Mouse (Mus musculus) thymus, postnatal 14 days (tissue): ENCODE measurements around the gene Cx3cl1.
A peak's percentile ranks its signal among the peaks of the same experiment; 100 is the strongest.

ENCODE experiments used
- DNase-seq: peaks from one replicate; pipeline ENCODE4 v3.0.0; 2021

Cx3cl1 gene

DNA sequence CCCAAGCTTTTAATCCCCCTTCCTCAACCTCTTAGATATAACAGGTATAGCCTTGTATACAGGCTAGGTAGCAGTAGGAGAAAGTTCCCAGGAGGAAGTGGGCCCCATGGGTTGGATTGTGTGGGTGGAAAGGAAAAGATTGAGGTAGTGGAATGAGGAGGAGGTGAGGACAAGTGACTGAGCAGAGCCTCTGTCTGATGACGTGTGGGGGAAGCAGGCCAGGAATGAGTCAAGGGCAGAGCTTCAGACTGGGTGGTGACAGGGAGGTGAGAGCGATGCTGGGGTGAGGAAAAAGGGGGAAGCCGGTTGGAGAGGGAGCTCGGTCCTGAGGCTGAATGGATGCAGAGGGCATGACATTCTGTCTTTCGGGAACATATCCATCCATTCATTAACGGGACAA lies 31.7 kb downstream of the Cx3cl1 start:
- no peak for DNase-seq

DNA sequence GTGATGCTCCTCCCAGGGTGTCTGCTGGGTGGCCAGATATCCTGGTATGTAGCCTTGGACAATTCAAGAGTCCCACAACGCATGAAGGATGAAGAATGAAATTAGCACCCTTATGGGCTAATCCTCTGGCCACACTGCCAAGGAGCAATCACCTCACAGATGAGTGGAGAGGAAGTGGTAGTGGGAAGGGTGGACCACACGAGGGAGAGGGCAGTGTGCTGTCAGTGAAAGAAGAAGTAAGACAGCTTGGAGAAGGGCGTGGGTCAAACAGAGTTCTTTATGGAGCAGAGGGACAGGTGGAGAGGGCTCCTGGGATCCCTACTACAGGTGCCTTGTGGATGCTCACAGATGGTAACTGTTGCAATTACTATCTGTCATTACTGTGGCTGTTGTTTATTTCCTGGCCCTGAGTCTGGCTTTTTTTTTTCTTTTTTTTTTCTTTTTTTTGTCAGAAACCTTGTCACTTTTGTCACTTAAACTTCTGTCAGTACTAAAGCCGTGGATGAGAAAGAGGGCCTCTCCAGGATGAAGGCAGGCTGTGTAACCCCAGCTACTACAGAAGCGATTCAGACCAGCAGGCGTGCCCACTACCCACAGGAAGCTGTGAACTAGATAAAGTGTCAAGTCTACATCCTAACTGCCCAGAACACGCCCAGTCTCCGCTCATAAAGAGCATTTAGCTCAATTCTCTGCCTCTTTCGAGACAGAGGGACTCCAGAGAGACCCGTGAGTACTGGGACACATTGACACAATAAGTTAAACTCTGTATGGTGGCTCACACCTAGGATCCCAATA lies 32.9 kb downstream of the Cx3cl1 start:
- DNase-seq, result no peak

DNA sequence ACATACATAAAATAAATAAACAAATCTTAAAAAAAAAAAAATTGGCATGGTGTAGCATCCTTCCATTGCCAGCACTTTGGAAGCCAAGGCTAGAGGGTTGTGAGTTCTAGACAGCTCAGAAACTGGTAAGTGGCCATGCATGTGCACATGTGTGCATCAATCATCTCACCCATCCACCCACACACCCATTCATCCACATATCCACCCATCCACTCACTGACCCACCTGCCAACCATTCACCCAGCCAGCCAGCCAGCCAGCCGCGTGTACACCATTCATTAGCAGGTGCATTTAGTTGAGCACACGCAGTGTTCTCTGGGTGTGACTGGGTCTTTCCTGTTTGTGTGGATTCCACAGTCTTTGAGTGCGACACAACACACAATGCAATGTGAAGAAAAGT lies 34.0 kb downstream of the Cx3cl1 start:
- no peak for DNase-seq

- DNase-seq, result no peak
Measured at GRCm38 (mm10) chr8:94807506-94807905, 35.7 kb downstream of the Cx3cl1 start.

GRCm38 (mm10) chr8:94808372-94808771 lies 36.6 kb downstream of the Cx3cl1 start:
- DNase-seq, result no peak

DNA sequence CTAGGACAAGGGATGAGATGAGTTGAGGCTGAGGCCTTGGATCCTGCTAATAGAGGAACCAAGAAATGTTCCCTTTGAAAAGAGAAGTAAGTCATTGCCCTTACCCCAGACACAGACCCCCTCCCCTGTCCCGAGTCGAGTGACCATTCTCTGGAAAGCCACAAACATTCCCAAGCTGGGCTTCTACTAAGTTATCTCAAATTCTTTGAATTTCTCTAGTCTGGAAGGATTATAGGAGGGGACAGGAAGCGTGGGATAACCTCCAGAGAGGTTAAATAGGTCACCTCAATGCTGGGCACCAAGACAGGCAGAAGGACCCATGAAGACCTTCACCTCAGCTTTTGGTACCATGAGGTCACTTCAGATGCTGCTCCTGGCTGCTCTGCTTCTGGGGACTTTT lies 38.3 kb downstream of the Cx3cl1 start, which contains the start of gene Ccl17:
TSS of gene Ccl17 (plus strand) at position 301 of the 400 bp plus-strand sequence.
- no peak for DNase-seq

- DNase-seq, result no peak
Measured at GRCm38 (mm10) chr8:94810855-94811254, 39.0 kb downstream of the Cx3cl1 start.

GRCm38 (mm10) chr8:94811654-94812053 lies 39.8 kb downstream of the Cx3cl1 start:
- DNase-seq, result no peak

- peak; percentile 76 for DNase-seq
Measured at GRCm38 (mm10) chr8:94812645-94813098, 40.9 kb downstream of the Cx3cl1 start.

DNA sequence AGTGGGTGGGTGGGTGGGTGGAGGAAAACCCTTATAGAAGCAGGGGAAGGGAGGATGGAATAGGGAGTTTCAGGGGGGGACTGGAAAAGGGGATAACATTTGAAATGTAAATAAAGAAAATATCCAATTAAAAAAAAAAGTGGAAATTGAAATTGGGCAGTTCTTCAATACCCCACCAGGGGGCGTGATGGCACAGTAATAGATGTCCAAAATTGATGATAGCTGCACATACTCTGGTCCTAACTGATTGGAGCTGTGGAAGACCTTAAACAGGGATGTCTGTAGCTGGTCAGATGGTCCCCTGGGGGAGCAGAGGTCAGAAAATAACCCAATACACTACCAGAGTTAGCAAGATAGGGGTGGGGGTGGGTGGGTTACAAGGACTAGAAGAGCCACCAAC lies 42.7 kb downstream of the Cx3cl1 start:
- no peak for DNase-seq

- DNase-seq, result no peak
Measured at GRCm38 (mm10) chr8:94817933-94818332, 46.1 kb downstream of the Cx3cl1 start.

- DNase-seq, result no peak
Measured at GRCm38 (mm10) chr8:94819671-94820179, 47.9 kb downstream of the Cx3cl1 start.

- no peak for DNase-seq
Measured at GRCm38 (mm10) chr8:94820553-94820952, 48.7 kb downstream of the Cx3cl1 start.

GRCm38 (mm10) chr8:94821381-94821780 lies 49.6 kb downstream of the Cx3cl1 start:
- DNase-seq, result no peak

DNA sequence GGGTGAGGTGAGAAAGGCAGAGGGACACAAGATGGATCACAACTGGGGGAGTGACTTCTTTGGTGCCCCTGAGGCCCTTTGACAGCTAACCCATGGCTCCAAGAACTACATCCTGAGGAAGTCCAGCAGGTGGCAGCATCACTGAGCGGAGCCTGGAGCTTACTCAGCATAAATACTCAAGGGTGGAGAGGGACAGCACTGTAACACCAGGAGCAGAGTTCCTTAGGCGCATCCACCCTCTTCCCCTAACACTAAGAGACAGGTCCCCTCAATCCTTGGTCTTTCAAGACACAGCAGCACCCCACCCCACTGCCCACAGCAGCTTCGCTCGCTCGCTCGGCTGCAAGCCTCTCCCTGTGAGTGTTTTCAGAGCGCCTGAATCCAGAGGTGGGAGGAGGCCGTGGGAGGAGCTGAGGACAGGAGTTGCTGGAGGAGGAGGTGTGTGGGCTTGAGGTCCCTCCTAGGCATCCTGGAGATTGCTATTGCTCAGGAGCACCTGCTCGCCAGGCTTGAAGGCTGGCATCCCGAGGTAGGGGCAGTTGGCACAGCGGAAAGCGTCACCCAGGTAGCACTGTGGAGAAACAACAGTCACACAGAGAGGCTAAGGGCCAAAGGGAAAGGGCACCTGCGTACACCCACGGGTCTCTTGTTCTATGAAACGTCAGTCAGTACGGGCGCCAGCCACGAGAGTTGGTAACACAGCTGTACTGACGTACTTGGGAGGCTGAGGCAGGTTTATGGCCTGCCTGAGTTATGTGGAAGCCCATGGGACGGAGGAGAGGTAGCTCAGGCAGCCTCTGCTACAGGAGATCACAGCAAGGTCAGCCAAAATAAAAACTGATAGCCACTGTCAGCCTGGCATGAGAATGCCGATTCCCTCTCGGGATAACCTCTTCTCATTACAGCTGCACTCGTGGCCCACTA lies 51.1 kb downstream of the Cx3cl1 start:
- peak; percentile 60 for DNase-seq

DNA sequence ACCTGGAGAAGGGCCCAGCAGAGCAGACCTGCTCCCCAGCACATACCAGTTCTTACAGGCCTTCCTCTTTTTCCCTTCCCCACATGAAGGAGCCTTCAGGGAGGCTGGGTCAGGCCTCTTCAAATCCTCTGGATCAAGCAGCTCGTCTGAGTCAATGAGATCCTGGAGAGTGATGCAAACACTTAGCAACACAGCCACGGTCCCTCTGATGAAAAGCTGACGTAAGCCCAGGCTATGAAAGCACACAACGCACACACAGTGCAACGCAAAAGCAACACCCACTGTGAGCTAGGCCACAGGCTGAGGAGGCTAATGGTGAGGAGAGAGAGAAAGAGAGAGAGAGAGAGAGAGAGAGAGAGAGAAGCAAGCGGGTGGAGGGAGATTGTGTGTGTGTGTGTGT lies 53.4 kb downstream of the Cx3cl1 start:
- no peak for DNase-seq

DNA sequence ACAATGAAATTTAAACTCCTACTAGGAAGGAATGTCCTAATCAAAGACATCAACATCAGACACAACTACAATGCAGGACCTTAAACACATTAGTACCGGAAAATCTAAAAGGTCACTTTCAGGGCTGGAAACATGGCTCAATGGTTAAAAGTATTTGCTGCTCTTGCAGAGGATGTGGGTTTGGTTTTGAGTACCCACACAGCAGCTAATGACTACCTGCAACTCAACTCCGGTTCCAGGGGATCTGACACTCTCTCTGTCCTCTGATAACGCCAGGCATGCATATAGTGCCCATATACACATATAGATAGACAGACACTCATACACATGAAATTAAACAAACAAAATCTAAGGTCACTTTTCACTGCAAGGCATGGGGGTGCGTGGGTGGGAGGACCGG lies 54.4 kb downstream of the Cx3cl1 start:
- no peak for DNase-seq

DNA sequence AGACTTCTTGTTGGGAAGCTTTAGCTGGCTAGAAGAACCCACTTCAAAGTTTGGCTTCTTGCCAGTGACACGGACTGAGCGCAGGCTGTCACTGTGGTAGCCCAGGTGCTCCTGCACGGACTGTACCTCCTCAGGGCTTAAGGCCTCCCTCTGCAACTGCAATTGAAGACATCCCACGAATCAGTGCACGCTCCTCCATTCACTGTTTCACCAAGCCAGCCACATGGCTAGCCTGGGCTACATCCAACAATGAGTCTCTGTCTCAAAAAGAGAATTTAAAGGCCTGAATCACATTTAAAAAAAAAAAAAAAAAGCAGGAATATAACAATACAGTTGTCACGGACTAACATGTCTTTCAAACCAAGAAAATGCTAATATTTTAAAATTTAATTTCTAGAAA lies 56.5 kb downstream of the Cx3cl1 start:
- no peak for DNase-seq
